ENCODE assay signal across 8 mouse cellular contexts in the genomic region with DNA sequence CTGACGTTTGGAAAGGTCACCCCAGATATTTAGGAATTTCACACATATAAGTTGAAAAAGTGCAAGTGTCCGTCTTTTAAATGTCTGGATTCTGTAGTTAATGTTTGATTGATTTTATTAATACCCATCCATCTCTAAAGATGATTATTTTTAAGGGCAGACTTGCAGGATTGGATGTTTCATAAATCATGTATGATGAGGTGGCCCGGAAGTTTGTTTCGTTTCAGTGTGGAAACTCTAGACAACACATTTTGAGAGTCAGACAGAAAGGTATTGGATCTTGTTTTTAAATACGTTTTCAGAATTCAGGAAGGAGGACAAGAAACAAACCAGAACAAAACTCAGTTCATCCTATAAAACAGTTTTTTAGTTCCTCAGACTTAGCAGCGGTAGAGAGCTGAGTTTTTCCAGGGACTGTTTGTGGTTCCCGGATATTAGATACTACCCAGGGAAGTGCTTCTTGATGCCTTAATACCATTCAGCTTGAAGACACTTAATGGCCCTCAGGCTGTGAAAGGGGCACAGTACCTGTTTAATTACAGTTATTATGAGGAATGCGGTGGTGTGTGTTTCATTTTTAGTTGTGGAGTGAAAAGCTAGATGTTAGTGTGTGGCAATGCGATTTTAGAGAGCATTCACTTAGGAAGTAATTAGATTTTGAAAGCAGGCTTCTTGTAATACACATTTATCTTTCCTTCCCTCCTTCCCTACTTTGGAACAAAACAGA. TPM values are rescaled to one million over a fixed set of nuclear protein-coding genes. Genes with fewer than 3 reads are reported as not detected.
DNase-seq lines count a peak whose midpoint lies in the region; ATAC-seq and TF ChIP-seq lines count a peak whose summit lies in the region.

No protein-coding gene starts in this region.

- intact Hi-C loops in heart, adult 2 months (cut with DNase I): loop anchor here (5.0 kb wide), 1 partner anchor 126 kb away; no protein-coding TSS in a partner anchor

- peak overlapping the region; percentile 99 for H3K27ac ChIP-seq in heart, adult 2 months
- H3K27ac ChIP-seq in forebrain, embryonic 15.5 days (replicated peaks): no peak overlapping the region
- H3K27ac ChIP-seq in liver, embryonic 15.5 days (replicated peaks): peak overlapping the region; percentile 94

- no peak for DNase-seq in heart, adult 2 months
- DNase-seq in heart, adult 9 months (ENCODE audit: low spot score in 2 of 2): no peak
- DNase-seq in CD4-positive, CD25-positive, alpha-beta regulatory T cell, adult 2 months (ENCODE audit: low read depth, low spot score): peak; percentile 61
- no peak for DNase-seq in gastrocnemius, adult 8-10 months (ENCODE audit: low spot score in 2 of 2)
- DNase-seq in right cerebral cortex, postnatal 14 days: no peak
- no peak for DNase-seq in frontal cortex, postnatal 10 days (ENCODE audit: low spot score in 2 of 2)

- peaks cover 13% of the 10 kb centered on the region for H3K4me1 ChIP-seq in heart, adult 2 months (ENCODE audit: control insufficient read depth, insufficient read depth, low read length)
- H3K4me1 ChIP-seq in forebrain, embryonic 15.5 days: peaks cover 30% of the 10 kb centered on the region
- peaks cover 48% of the 10 kb centered on the region for H3K4me1 ChIP-seq in liver, embryonic 15.5 days (replicated peaks)

- no peaks in the 10 kb centered on the region for H3K9me3 ChIP-seq in forebrain, embryonic 15.5 days
- no peaks in the 10 kb centered on the region for H3K9me3 ChIP-seq in liver, embryonic 15.5 days (replicated peaks)

- peak overlapping the region; percentile 65 for H3K4me2 ChIP-seq in forebrain, embryonic 15.5 days (replicated peaks)
- peak overlapping the region; percentile 92 for H3K4me2 ChIP-seq in liver, embryonic 15.5 days

- H3K4me3 ChIP-seq in heart, adult 2 months: peak overlapping the region; percentile 96
- peak overlapping the region; percentile 93 for H3K4me3 ChIP-seq in forebrain, embryonic 15.5 days
- H3K4me3 ChIP-seq in liver, embryonic 15.5 days (replicated peaks): peak overlapping the region; percentile 100

- no peak for ATAC-seq in forebrain, embryonic 15.5 days (replicated peaks)
- no peak for ATAC-seq in liver, embryonic 15.5 days (ENCODE audit: insufficient read depth)

- no peaks in the 10 kb centered on the region for H3K27me3 ChIP-seq in heart, adult 2 months (ENCODE audit: control insufficient read depth, insufficient read depth, low read length)
- peaks cover 4% of the 10 kb centered on the region; the same call in 1 of the 2 replicates for H3K27me3 ChIP-seq in forebrain, embryonic 15.5 days
- H3K27me3 ChIP-seq in liver, embryonic 15.5 days: peaks cover 5% of the 10 kb centered on the region

- 3% methylated on average over 9 of the region's 9 CpGs for WGBS in heart, adult 2 months
- 16% methylated on average over 9 of the region's 9 CpGs for WGBS in forebrain, embryonic 15.5 days
- WGBS in liver, embryonic 15.5 days (ENCODE audit: insufficient replicate concordance): 12% methylated on average over 9 of the region's 9 CpGs

- no peak for TF ChIP-seq CTCF in heart, adult 2 months (IDR thresholded peaks at IDR 0.05)

- no peak for TF ChIP-seq EP300 in heart, adult 2 months (IDR thresholded peaks at IDR 0.05; ENCODE audit: insufficient read depth, low read depth, low read length)

- peak overlapping the region; percentile 100 for H3K9ac ChIP-seq in heart, adult 2 months (ENCODE audit: low read depth, low read length)
- peak overlapping the region; percentile 91 for H3K9ac ChIP-seq in forebrain, embryonic 15.5 days (replicated peaks)
- peak overlapping the region; percentile 100 for H3K9ac ChIP-seq in liver, embryonic 15.5 days

- peaks cover 11% of the 10 kb centered on the region for H3K79me2 ChIP-seq in heart, adult 2 months (replicated peaks; ENCODE audit: control insufficient read depth, insufficient read depth, low read length)

- no peak for TF ChIP-seq POLR2A in heart, adult 2 months (IDR thresholded peaks at IDR 0.05; ENCODE audit: insufficient read depth, low read depth, low read length)

- H3K36me3 ChIP-seq in heart, adult 2 months (ENCODE audit: control insufficient read depth, insufficient read depth, low read length): peaks cover 20% of the 10 kb centered on the region
- H3K36me3 ChIP-seq in forebrain, embryonic 15.5 days: no peaks in the 10 kb centered on the region
- peaks cover 10% of the 10 kb centered on the region for H3K36me3 ChIP-seq in liver, embryonic 15.5 days (replicated peaks)

RNA-seq across cellular contexts. Expression of gene 1810049J17Rik, which starts 1.1 kb away (rescaled TPM):
- not detected for total RNA-seq in heart, adult 2 months (2021)
- polyA plus RNA-seq in heart, adult 2 months (2012; rRNA removed): not detected in 2 replicates
- 0.80 and 0.91 TPM in 2 replicates for polyA plus RNA-seq in forebrain, embryonic 15.5 days (2015; fragmentation: Nextera tagmentation; extraction: Ambion mirVana)
- polyA plus RNA-seq in liver, embryonic 15.5 days (2015; fragmentation: Nextera tagmentation; extraction: Ambion mirVana): 0.40 and 0.77 TPM in 2 replicates
- total RNA-seq in gastrocnemius, adult 8-10 months (2022): under 1 TPM in 1 of 4 experiments, not detected in 3; 0.72 TPM

RNA-seq across cellular contexts. Expression of gene Golph3, which starts 1.6 kb away (rescaled TPM):
- 10 to 100 TPM; 84.4 to 88.3 TPM for total RNA-seq in heart, adult 2 months (2021)
- 48.5 and 89.4 TPM in 2 replicates for polyA plus RNA-seq in heart, adult 2 months (2012; rRNA removed)
- 66.1 and 74.2 TPM in 2 replicates for polyA plus RNA-seq in forebrain, embryonic 15.5 days (2015; fragmentation: Nextera tagmentation; extraction: Ambion mirVana)
- 45.5 and 47.1 TPM in 2 replicates for polyA plus RNA-seq in liver, embryonic 15.5 days (2015; fragmentation: Nextera tagmentation; extraction: Ambion mirVana)
- 10 to 100 TPM; 66.2 to 86.7 (median 75.1) TPM for total RNA-seq in gastrocnemius, adult 8-10 months (2022)
